Mouse (Mus musculus): ENCODE results near the gene Ints5.

The Ints5 gene

DNA sequence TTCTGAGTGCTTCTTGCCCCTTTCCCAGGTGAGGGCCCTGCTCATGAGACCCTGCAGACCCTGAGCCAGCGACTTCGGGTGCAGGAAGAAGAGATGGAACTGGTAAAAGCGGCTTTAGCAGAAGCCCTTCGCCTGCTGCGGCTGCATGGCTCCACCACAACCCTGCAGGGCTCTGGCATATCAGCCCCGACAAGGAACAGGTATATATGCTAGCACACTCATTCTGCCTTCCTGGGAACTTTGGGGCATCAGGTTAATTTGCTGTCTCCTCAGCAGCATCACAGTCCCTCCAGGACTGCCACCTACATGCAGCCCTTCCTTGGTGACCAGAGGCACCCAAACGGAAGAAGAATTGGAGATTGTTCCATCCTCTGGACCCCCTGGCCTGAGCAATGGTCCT lies 38.0 kb downstream of the Ints5 start:
- CTCF ChIA-PET, result interaction anchor here in 1 of 4 experiments (0.5 kb wide), 1 partner anchor 28 kb away, joined by 4 read pairs; no protein-coding TSS in a partner anchor
- POLR2A ChIA-PET, result interaction anchor here (0.6 to 16.7 kb wide), 35 partner anchors 9 to 1196 kb away, joined by 3 to 191 read pairs (median 4); partner anchors contain the start of genes Mta2 (in 3 of the 4), 1810009A15Rik (in 2 of the 4), B3gat3 (in 2 of the 4) and Eef1g (in 2 of the 4)

GRCm38 (mm10) chr19:8936736-8937135 lies 43.9 kb downstream of the Ints5 start:
- ChIA-PET POLR2A (interaction anchor here in 3 of 4 experiments (0.6 to 2.8 kb wide), 20 partner anchors 9 to 1097 kb away, joined by 3 to 18 read pairs (median 4); partner anchors contain the start of genes 1810009A15Rik (in 2 of the 3), Eef1g (in 2 of the 3), Gm49416 (in 2 of the 3) and Tut1 (in 2 of the 3)), CTCF (interaction anchor here in 1 of 4 experiments (0.6 to 1.1 kb wide), 2 partner anchors 9 to 146 kb away, joined by 3 read pairs; no protein-coding TSS in a partner anchor)

DNA sequence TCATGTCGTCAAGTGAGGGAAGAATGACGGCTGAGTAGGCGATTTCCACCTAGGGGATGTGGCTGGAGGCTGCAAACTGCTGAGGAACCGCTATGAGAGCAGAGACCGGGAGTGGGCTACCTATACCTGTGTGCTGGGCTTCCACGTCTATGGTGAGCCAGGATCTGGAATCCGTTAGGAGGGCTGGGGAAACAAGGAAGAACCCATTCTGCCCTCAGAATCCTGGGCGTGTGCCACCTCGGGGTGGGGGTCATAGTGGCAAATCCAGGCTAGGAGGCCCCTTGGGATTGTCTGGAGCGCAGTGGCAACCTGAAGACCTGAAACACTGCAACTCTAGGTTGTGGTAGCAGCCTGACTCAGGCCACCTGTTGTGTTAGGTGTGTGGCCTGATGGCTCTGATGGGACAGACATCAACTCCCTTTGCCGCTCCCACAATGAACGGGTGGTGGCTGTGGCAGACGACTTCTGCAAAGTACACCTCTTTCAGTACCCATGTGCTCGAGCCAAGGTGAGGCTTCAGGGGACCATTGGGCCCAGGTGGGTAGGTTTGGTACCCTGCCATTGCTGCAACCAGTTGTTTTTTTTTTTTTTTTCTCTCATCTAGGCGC lies 47.8 kb downstream of the Ints5 start:
- ChIA-PET CTCF (interaction anchor here in 1 of 4 experiments (0.7 kb wide), 1 partner anchor 1121 kb away, joined by 4 read pairs; no protein-coding TSS in a partner anchor), POLR2A (interaction anchor here in 3 of 4 experiments (0.6 to 11.3 kb wide), 60 partner anchors 10 to 1330 kb away, joined by 3 to 201 read pairs (median 6); partner anchors contain the start of genes 1810009A15Rik (in 3 of the 3), B3gat3 (in 3 of the 3), Gm49416 (in 3 of the 3) and Tut1 (in 3 of the 3))

GRCm38 (mm10) chr19:8941136-8941514 lies 48.3 kb downstream of the Ints5 start:
- CTCF ChIA-PET, result interaction anchor here in 1 of 4 experiments (0.6 to 1.3 kb wide), 3 partner anchors 12 to 221 kb away, joined by 3 to 7 read pairs (median 5); partner anchors contain the start of genes Eml3 and Rom1
- POLR2A ChIA-PET, result interaction anchor here (0.7 to 11.3 kb wide), 85 partner anchors 9 to 1207 kb away, joined by 3 to 201 read pairs (median 6); partner anchors contain the start of genes Tut1 (in 4 of the 4), 1810009A15Rik (in 3 of the 4), B3gat3 (in 3 of the 4) and Eef1g (in 3 of the 4)

DNA sequence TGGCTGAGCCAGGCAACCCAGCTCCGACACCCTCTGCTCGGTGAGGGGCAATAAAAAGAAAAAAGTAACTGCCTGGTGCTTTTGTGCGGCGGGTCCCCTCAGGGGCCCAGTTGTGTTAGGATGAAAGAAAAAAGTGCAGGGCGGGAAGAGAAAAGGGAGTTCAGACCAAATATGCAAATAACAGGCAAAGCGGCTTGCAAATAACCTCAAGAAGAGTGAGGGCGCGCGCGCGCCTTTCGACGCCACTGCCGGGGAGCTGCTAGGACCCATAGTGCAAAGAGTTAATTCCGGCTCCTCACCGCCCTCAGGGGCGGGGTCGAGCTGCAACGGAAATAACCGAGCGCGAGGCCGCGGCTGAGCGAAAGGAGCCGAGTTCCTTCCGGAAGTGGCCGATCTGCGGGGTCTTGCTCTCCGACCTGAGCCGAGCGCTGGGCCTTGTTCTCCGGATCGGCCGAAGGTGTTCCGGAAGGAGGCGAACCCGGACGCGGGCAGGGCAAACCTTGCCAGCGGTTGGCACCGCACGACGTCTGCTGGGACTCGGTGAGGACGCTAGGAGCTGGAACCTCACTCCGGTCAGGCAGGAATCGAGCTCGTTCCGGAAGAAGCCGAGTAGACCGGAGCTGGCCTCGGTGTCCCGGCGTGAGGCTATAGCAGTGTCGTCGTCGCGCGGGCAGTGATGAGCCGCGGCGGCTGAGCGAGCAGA lies 48.9 kb downstream of the Ints5 start, which contains the start of gene Mta2:
Gene Mta2 (plus strand): TSS at position 361 of the 703 bp plus-strand sequence.
- POLR2A ChIA-PET, result interaction anchor here (0.6 to 11.3 kb wide), 109 partner anchors 9 to 1206 kb away, joined by 3 to 201 read pairs (median 6); partner anchors contain the start of genes Tut1 (in 4 of the 4), 1810009A15Rik (in 3 of the 4), B3gat3 (in 3 of the 4) and Eef1g (in 3 of the 4)
- CTCF ChIA-PET, result interaction anchor here in 3 of 4 experiments (0.6 to 1.3 kb wide), 6 partner anchors 12 to 1587 kb away, joined by 3 to 7 read pairs (median 4); partner anchors contain the start of genes Eml3 (in 1 of the 3) and Rom1 (in 1 of the 3)

DNA sequence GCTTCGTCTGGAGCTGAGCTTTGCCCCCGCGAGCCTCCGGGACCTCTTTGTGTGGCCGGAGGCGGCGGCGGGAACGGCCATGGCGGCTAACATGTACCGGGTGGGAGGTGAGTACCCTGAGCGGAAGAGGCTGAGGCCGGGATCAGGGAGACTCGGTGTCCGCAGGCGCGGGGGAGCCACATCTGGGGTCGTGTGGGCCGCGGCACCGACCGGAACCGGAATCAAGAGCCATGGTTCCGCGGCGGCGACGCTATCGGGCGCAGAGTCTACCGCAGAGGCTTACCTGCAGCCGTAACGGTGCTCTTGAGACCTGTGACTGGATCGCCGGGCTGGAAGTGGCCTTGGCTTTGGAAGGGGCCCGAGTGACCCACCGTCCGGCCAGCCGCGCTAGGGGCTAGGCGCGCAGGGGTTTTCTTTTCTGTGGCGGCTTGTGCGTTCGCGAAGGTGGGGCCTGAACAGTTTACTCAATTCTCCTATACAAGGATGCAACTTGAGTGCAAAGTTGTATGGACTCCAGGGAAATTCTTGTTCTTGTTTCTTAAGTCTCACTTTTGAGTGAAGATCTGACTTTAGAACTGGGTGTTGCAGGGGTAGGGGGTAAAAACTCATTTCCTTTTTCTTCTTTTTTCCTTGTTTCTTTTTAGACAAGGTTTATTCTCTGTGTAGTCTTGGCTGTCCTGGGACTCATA lies 49.6 kb downstream of the Ints5 start:
- POLR2A ChIA-PET, result interaction anchor here (0.6 to 11.3 kb wide), 93 partner anchors 8 to 229 kb away, joined by 3 to 201 read pairs (median 6); partner anchors contain the start of genes Tut1 (in 4 of the 4), 1810009A15Rik (in 3 of the 4), B3gat3 (in 3 of the 4) and Eef1g (in 3 of the 4)
- CTCF ChIA-PET, result interaction anchor here in 2 of 4 experiments (0.6 to 1.3 kb wide), 3 partner anchors 13 to 50 kb away, joined by 3 to 7 read pairs (median 5); partner anchors contain the start of genes Eml3 (in 1 of the 2) and Rom1 (in 1 of the 2)

- CTCF ChIA-PET, result no interaction called here
- POLR2A ChIA-PET, result interaction anchor here (0.6 to 11.3 kb wide), 36 partner anchors 10 to 1812 kb away, joined by 3 to 201 read pairs (median 4); partner anchors contain the start of genes Tut1 (in 4 of the 4), B3gat3 (in 3 of the 4), Eef1g (in 2 of the 4) and 1700092M07Rik (in 1 of the 4)
Measured at GRCm38 (mm10) chr19:8943047-8943446, 50.2 kb downstream of the Ints5 start.

- ChIA-PET CTCF (interaction anchor here in 1 of 4 experiments (0.9 kb wide), 1 partner anchor 226 kb away, joined by 3 read pairs; no protein-coding TSS in a partner anchor), POLR2A (interaction anchor here in 3 of 4 experiments (0.6 to 11.3 kb wide), 31 partner anchors 9 to 1970 kb away, joined by 3 to 201 read pairs (median 5); partner anchors contain the start of genes Eef1g (in 3 of the 3), Tut1 (in 3 of the 3), B3gat3 (in 2 of the 3) and 1810009A15Rik (in 1 of the 3))
Measured at GRCm38 (mm10) chr19:8944062-8944461, 51.3 kb downstream of the Ints5 start.

DNA sequence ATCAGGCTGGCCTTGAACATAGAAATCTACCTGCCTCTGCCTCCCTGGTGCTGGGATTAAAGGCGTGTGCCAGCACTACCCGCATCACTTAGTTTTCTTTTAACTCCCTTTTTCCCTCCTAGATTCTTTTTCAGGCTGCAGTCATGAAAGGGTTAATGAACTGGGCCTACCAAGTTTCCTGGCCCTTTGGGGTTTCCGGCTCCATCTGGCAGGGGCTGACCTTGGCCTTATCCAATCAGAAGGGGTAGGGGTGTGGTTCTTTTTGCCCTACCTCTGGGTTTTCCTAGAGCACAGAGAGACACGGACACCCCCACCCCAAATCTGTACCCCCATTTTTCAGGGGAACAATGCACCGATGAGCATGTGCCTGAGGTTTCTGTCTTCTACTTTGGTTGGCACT lies 51.9 kb downstream of the Ints5 start:
- POLR2A ChIA-PET, result interaction anchor here in 3 of 4 experiments (0.7 to 11.3 kb wide), 32 partner anchors 8 to 170 kb away, joined by 3 to 201 read pairs (median 5); partner anchors contain the start of genes Eef1g (in 3 of the 3), Tut1 (in 3 of the 3), B3gat3 (in 2 of the 3) and 1810009A15Rik (in 1 of the 3)
- CTCF ChIA-PET, result interaction anchor here in 1 of 4 experiments (0.9 kb wide), 1 partner anchor 226 kb away, joined by 3 read pairs; no protein-coding TSS in a partner anchor

- ChIA-PET POLR2A (interaction anchor here (0.6 to 11.3 kb wide), 44 partner anchors 8 to 232 kb away, joined by 3 to 201 read pairs (median 4); partner anchors contain the start of genes 1810009A15Rik (in 3 of the 4), Eef1g (in 3 of the 4), Gm49416 (in 3 of the 4) and Tut1 (in 3 of the 4)), CTCF (interaction anchor here in 1 of 4 experiments (0.6 kb wide), 1 partner anchor 8 kb away, joined by 3 read pairs; no protein-coding TSS in a partner anchor)
Measured at GRCm38 (mm10) chr19:8945251-8945650, 52.4 kb downstream of the Ints5 start.

DNA sequence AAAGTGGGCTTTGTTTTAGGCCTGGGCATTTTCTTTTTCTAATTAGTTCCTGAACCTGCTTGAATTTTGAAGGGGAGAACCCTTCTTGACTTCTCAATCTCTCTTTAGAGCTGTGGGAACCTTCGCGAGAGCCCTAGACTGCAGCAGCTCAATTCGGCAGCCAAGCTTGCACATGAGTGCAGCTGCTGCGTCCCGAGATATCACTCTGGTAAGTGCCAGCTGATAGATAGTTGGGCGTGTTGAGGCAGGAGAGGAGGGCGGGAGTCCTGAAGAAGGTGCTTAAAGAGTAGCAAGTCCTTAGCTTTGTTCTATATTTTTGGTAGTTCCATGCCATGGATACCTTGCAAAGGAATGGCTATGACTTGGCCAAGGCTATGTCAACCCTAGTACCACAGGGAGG lies 54.1 kb downstream of the Ints5 start:
- POLR2A ChIA-PET, result interaction anchor here (0.7 to 11.3 kb wide), 18 partner anchors 11 to 292 kb away, joined by 3 to 201 read pairs (median 4); partner anchors contain the start of genes 1810009A15Rik (in 3 of the 4), Gm49416 (in 3 of the 4), B3gat3 (in 2 of the 4) and Eef1g (in 2 of the 4)
- CTCF ChIA-PET, result no interaction called here
